Mouse (Mus musculus) lung, embryonic 16.5 days (tissue): ENCODE results near the gene Syt8. TPM values are rescaled to one million over a fixed set of nuclear protein-coding genes. Genes with fewer than 3 reads are reported as not detected.

Experiments used
- ATAC-seq: fragments of 200-750 bp; cut with Nextera tagmentation; 2 replicates; pipeline ENCODE4 v1.8.0; 2017; ENCODE audit warnings: low read depth, mild to moderate bottlenecking, moderate library complexity
- H3K27ac ChIP-seq: fragments of 300-500 bp; sonication (generic); 2 replicates; pipeline ENCODE4 v1.5.1; 2014; ENCODE audit warnings: mild to moderate bottlenecking, control low read depth, low read length
- H3K27me3 ChIP-seq: fragments of 300-500 bp; sonication (generic); 2 replicates; pipeline ENCODE4 v1.6.1; 2014; ENCODE audit warnings: low read depth, low read length, mixed read lengths; ENCODE audit not compliant: control insufficient read depth, insufficient read depth
- H3K36me3 ChIP-seq: fragments of 300-500 bp; sonication (generic); 2 replicates; pipeline ENCODE4 v1.6.1; 2014; ENCODE audit warnings: low read length; ENCODE audit not compliant: control insufficient read depth, insufficient read depth
- H3K4me1 ChIP-seq: fragments of 300-500 bp; sonication (generic); replicated peaks from 2 replicates; pipeline ENCODE4 v1.6.1; 2014; ENCODE audit warnings: low read length, mixed read lengths; ENCODE audit not compliant: control insufficient read depth, insufficient read depth
- H3K4me2 ChIP-seq: fragments of 300-500 bp; sonication (generic); 2 replicates; pipeline ENCODE4 v1.6.1; 2014; ENCODE audit warnings: low read depth, low read length, control low read depth
- H3K4me3 ChIP-seq: fragments of 300-500 bp; sonication (generic); 2 replicates; pipeline ENCODE4 v1.5.1; 2014; ENCODE audit warnings: mild to moderate bottlenecking, low read length, control low read depth
- H3K9ac ChIP-seq: fragments of 300-500 bp; sonication (generic); 2 replicates; pipeline ENCODE4 v1.6.1; 2014; ENCODE audit warnings: low read length, control low read depth
- H3K9me3 ChIP-seq: fragments of 300-500 bp; sonication (generic); 2 replicates; pipeline ENCODE4 v1.6.1; 2016; ENCODE audit warnings: low read length; ENCODE audit not compliant: control insufficient read depth
- WGBS: fragments of 180-500 bp; shearing (Covaris S2); extraction: QIAGEN DNeasy Blood & Tissue Kit; methylation state at CpG from one replicate; pipeline ENCODE4 v1.1.7; 2014; 5-methylcytosine and 5-hydroxymethylcytosine counted together
- polyA plus RNA-seq: library from polyadenylated mRNA; unstranded; fragments of >200 nt; fragmentation: Nextera tagmentation; extraction: Ambion mirVana; gene quantifications from 2 replicates; pipeline ENCODE4 v1.2.1, GENCODE M21; 2015

The Syt8 gene
- polyA plus RNA-seq, 1 experiment from 2014 or later, result 0.48 TPM

GRCm38 (mm10) chr7:142439966-142440365, 5.3 kb downstream of the Syt8 start:
- Histone ChIP-seq H3K9ac (peak overlapping the region; percentile 44; the same call in 1 of the 2 replicates), H3K4me1 (peaks cover 13% of the 10 kb centered on the region; the same call in 1 of the 2 replicates), H3K9me3 (no peaks in the 10 kb centered on the region), H3K36me3 (no peaks in the 10 kb centered on the region), H3K4me2 (no peak overlapping the region), H3K27ac (peak overlapping the region; percentile 58), H3K27me3 (no peaks in the 10 kb centered on the region), H3K4me3 (no peak overlapping the region)
- ATAC-seq, result no peak
- 80% methylated on average over 14 of the region's 14 CpGs for WGBS

GRCm38 (mm10) chr7:142440657-142441114, 6.0 kb downstream of the Syt8 start:
- Histone ChIP-seq H3K9ac (peak overlapping the region; percentile 63), H3K4me3 (no peak overlapping the region), H3K4me2 (no peak overlapping the region), H3K4me1 (peaks cover 12% of the 10 kb centered on the region; the same call in 1 of the 2 replicates), H3K36me3 (no peaks in the 10 kb centered on the region), H3K9me3 (no peaks in the 10 kb centered on the region), H3K27ac (peak overlapping the region; percentile 58), H3K27me3 (no peaks in the 10 kb centered on the region)
- 47% methylated on average over 5 of the region's 5 CpGs for WGBS
- peak; percentile 81 for ATAC-seq

- peaks cover 12% of the 10 kb centered on the region; the same call in 1 of the 2 replicates for H3K4me1 ChIP-seq
- no peak within 1 kb of the TSS for H3K4me3 ChIP-seq
- no peaks in the 10 kb centered on the region for H3K36me3 ChIP-seq
- H3K9me3 ChIP-seq, result no peaks in the 10 kb centered on the region
- H3K9ac ChIP-seq, result peak within 1 kb of the TSS; percentile 63
- H3K4me2 ChIP-seq, result no peak within 1 kb of the TSS
- 77% methylated on average over 9 of the region's 9 CpGs for WGBS
- no peaks in the 10 kb centered on the region for H3K27me3 ChIP-seq
- H3K27ac ChIP-seq, result peak within 1 kb of the TSS; percentile 50
- no peak for ATAC-seq
Measured at GRCm38 (mm10) chr7:142441585-142441984, 6.9 kb downstream of the Syt8 start, which contains the start of gene Tnni2. Gene Tnni2, plus strand, starts transcription at chr7:142441808.

GRCm38 (mm10) chr7:142442081-142442907, 7.6 kb downstream of the Syt8 start:
- no peak for ATAC-seq
- WGBS, result 57% methylated on average over 9 of the region's 9 CpGs
- no peaks in the 10 kb centered on the region for H3K36me3 ChIP-seq
- no peak overlapping the region for H3K9ac ChIP-seq
- H3K27me3 ChIP-seq, result no peaks in the 10 kb centered on the region
- no peaks in the 10 kb centered on the region for H3K9me3 ChIP-seq
- H3K4me1 ChIP-seq, result peaks cover 12% of the 10 kb centered on the region; the same call in 1 of the 2 replicates
- H3K4me2 ChIP-seq, result no peak overlapping the region
- H3K4me3 ChIP-seq, result no peak overlapping the region
- no peak overlapping the region for H3K27ac ChIP-seq

GRCm38 (mm10) chr7:142442908-142443420, 8.3 kb downstream of the Syt8 start:
- Histone ChIP-seq H3K4me3 (no peak overlapping the region), H3K4me1 (peaks cover 12% of the 10 kb centered on the region; the same call in 1 of the 2 replicates), H3K27ac (no peak overlapping the region), H3K9me3 (no peaks in the 10 kb centered on the region), H3K9ac (no peak overlapping the region), H3K27me3 (no peaks in the 10 kb centered on the region), H3K36me3 (no peaks in the 10 kb centered on the region), H3K4me2 (no peak overlapping the region)
- ATAC-seq, result no peak
- 93% methylated on average over 7 of the region's 7 CpGs for WGBS

- no peak overlapping the region for H3K4me2 ChIP-seq
- H3K27ac ChIP-seq, result no peak overlapping the region
- no peaks in the 10 kb centered on the region for H3K36me3 ChIP-seq
- H3K4me3 ChIP-seq, result no peak overlapping the region
- no peaks in the 10 kb centered on the region for H3K27me3 ChIP-seq
- no peaks in the 10 kb centered on the region for H3K9me3 ChIP-seq
- no peak for ATAC-seq
- no peak overlapping the region for H3K9ac ChIP-seq
- peaks cover 12% of the 10 kb centered on the region; the same call in 1 of the 2 replicates for H3K4me1 ChIP-seq
- WGBS, result 82% methylated on average over 5 of the region's 5 CpGs
Measured at GRCm38 (mm10) chr7:142443474-142443873, 8.8 kb downstream of the Syt8 start.

- Histone ChIP-seq H3K4me3 (no peak overlapping the region), H3K4me1 (peaks cover 12% of the 10 kb centered on the region; the same call in 1 of the 2 replicates), H3K4me2 (no peak overlapping the region), H3K27me3 (no peaks in the 10 kb centered on the region), H3K27ac (no peak overlapping the region), H3K36me3 (no peaks in the 10 kb centered on the region), H3K9ac (no peak overlapping the region), H3K9me3 (no peaks in the 10 kb centered on the region)
- WGBS, result 87% methylated on average over 6 of the region's 6 CpGs
- ATAC-seq, result no peak
Measured at GRCm38 (mm10) chr7:142444171-142444570, 9.5 kb downstream of the Syt8 start.

- 89% methylated on average over 6 of the region's 6 CpGs for WGBS
- H3K36me3 ChIP-seq, result no peaks in the 10 kb centered on the region
- H3K4me1 ChIP-seq, result peaks cover 9% of the 10 kb centered on the region; the same call in 1 of the 2 replicates
- H3K9ac ChIP-seq, result no peak overlapping the region
- no peaks in the 10 kb centered on the region for H3K9me3 ChIP-seq
- ATAC-seq, result no peak
- H3K27me3 ChIP-seq, result no peaks in the 10 kb centered on the region
- no peak overlapping the region for H3K4me2 ChIP-seq
- H3K4me3 ChIP-seq, result no peak overlapping the region
- no peak overlapping the region for H3K27ac ChIP-seq
Measured at GRCm38 (mm10) chr7:142445324-142445723, 10.7 kb downstream of the Syt8 start.

GRCm38 (mm10) chr7:142446264-142446663, 11.6 kb downstream of the Syt8 start:
- H3K4me3 ChIP-seq, result no peak overlapping the region
- 83% methylated on average over 4 of the region's 4 CpGs for WGBS

More at GRCm38 (mm10) chr7:142446264-142446663, 11.6 kb downstream of the Syt8 start:
- no peak overlapping the region for H3K27ac ChIP-seq
- no peak overlapping the region for H3K4me2 ChIP-seq
- H3K9ac ChIP-seq, result no peak overlapping the region
- 0 out of 2 replicates have a peak, but pooled peaks cover 4% of the 10 kb centered on the region for H3K4me1 ChIP-seq
- ATAC-seq, result no peak
- H3K9me3 ChIP-seq, result no peaks in the 10 kb centered on the region
- H3K36me3 ChIP-seq, result no peaks in the 10 kb centered on the region
- H3K27me3 ChIP-seq, result no peaks in the 10 kb centered on the region
